Mouse (Mus musculus): ENCODE measurements around the gene Arhgef17. TPM values are rescaled to one million over a fixed set of nuclear protein-coding genes. Genes with fewer than 3 reads are reported as not detected.
A peak's percentile ranks its signal among the peaks of the same experiment; 100 is the strongest.

Arhgef17 gene
- polyA plus RNA-seq, 1 experiment from 2014 or later: 14.6 TPM

DNA sequence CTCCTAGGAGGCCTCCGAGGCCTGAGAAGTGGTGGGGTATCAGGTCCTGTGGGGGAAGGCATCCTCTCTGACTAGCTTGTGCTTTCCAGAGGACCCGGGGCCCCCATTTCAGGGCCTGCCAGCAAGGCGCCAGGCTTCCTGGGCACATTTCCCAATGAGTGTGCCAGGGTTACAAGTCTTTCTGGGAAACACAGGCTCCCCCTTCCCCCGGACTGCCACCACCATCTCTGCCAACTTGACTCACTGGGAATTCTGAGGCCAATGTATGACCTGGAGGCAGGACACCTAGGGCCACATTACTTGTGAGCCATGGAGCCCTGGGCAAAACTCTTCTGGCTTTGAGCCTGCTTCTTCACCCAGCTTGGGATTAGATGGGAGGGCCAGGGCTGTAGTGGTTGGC lies 9.0 kb downstream of the Arhgef17 start:
- peaks cover 1% of the 10 kb centered on the region; the same call in 1 of the 2 replicates for H3K27me3 ChIP-seq
- no peaks in the 10 kb centered on the region for H3K9me3 ChIP-seq
- H3K4me2 ChIP-seq: no peak overlapping the region
- H3K27ac ChIP-seq (replicated peaks): no peak overlapping the region; the same call in 1 of the 2 replicates
- no peak overlapping the region for H3K9ac ChIP-seq
- H3K4me1 ChIP-seq (replicated peaks): peaks cover 60% of the 10 kb centered on the region
- no peak; the same call in 1 of the 2 replicates for ATAC-seq (ENCODE audit: low FRiP score, low read depth)
- WGBS: 60% methylated on average over 4 of the region's 4 CpGs
- H3K4me3 ChIP-seq: no peak overlapping the region
- no peaks in the 10 kb centered on the region for H3K36me3 ChIP-seq

DNA sequence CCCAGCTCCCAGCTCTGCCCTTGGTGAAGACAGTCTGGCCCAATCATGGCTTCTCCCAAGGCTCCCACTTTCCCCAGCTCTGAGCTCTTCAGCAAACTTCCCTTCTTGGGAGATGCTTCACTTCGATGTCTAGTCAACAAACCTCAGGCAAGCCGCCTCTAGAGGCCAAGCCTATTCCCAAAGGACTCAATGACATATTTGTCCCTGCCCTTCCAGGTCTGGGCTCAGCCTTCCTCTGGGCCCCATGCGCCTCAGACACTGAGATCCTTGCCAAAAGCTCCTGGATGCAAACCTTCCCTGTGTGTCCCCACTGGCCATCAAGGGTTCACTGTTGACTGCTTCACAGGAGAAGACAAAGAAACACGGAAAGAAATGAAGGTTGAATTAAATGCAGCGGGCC lies 10.6 kb downstream of the Arhgef17 start:
- WGBS: 85% methylated on average over 5 of the region's 5 CpGs
- H3K4me1 ChIP-seq (replicated peaks): peaks cover 49% of the 10 kb centered on the region
- ATAC-seq (ENCODE audit: low FRiP score, low read depth): no peak

DNA sequence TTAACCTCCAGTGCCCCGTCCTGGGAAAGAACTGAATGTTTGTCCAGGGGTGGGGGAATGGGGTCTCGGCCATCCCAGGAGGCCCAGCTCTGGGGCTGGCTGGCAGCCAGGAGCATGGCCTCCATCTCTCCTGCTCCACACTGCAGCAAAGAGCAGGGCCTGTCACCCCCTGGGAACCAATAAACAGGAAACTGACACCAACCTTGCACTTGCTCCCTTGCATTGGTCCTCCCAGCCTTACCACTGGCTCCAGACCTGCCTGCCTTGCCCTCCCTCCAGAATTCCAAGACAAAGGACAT lies 12.1 kb downstream of the Arhgef17 start:
- H3K4me1 ChIP-seq (replicated peaks): peaks cover 40% of the 10 kb centered on the region
- no peaks in the 10 kb centered on the region for H3K27me3 ChIP-seq
- no peak overlapping the region for H3K27ac ChIP-seq (replicated peaks)
- no peaks in the 10 kb centered on the region for H3K9me3 ChIP-seq
- no peaks in the 10 kb centered on the region for H3K36me3 ChIP-seq
- no peak overlapping the region for H3K9ac ChIP-seq
- H3K4me3 ChIP-seq: no peak overlapping the region
- H3K4me2 ChIP-seq: no peak overlapping the region
- ATAC-seq (ENCODE audit: low FRiP score, low read depth): no peak
- WGBS: 14% methylated on average over 2 of the region's 2 CpGs

More for the DNA sequence above, 10.6 kb downstream of the Arhgef17 start:
- Histone ChIP-seq H3K4me2 (no peak overlapping the region), H3K9ac (no peak overlapping the region), H3K9me3 (no peaks in the 10 kb centered on the region), H3K36me3 (no peaks in the 10 kb centered on the region), H3K27me3 (no peaks in the 10 kb centered on the region), H3K4me3 (no peak overlapping the region), H3K27ac (replicated peaks) (no peak overlapping the region)

DNA sequence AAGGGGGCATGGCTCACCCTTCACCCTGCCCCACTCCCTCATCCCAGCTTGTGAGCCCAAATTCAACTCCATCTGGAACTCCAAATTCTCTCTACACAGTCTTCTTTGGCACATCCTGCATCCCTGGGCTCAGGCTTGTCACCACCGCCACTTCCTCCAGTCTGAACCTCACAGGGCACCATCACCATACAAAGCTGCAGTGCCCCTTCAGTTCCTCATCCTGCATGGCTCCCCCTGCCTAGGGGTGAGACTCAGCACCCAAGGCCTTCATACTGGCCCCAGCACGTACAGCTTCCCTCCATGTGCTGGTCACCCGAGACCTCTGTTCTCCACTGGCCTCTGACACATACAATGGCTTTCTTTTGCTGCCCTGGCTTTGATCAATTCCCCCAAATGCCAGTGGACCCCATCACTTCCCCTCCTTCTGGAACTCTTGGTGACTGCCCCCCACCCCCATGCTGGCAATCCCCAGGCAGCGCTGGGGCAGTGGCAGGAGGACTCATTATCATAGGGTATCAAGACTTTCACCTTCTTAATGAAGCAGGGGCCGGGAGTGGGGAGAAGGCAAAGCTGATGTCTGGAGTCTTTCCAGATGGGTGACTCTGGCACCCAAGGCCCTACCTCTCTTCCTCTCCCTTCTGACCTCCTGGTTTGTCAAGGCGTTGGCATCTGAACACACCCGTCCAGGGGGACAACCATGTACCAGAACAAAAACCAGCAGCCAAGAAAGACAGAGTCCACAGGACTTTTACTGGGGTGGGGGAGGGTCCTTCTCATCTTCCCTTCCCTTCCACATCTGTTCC lies 12.7 kb downstream of the Arhgef17 start:
- 51% methylated on average over 7 of the region's 7 CpGs for WGBS
- Histone ChIP-seq H3K4me3 (no peak overlapping the region), H3K36me3 (no peaks in the 10 kb centered on the region), H3K27ac (replicated peaks) (no peak overlapping the region), H3K4me1 (replicated peaks) (peaks cover 35% of the 10 kb centered on the region), H3K27me3 (no peaks in the 10 kb centered on the region), H3K9me3 (no peaks in the 10 kb centered on the region), H3K4me2 (no peak overlapping the region), H3K9ac (no peak overlapping the region)
- ATAC-seq (ENCODE audit: low FRiP score, low read depth): no peak

DNA sequence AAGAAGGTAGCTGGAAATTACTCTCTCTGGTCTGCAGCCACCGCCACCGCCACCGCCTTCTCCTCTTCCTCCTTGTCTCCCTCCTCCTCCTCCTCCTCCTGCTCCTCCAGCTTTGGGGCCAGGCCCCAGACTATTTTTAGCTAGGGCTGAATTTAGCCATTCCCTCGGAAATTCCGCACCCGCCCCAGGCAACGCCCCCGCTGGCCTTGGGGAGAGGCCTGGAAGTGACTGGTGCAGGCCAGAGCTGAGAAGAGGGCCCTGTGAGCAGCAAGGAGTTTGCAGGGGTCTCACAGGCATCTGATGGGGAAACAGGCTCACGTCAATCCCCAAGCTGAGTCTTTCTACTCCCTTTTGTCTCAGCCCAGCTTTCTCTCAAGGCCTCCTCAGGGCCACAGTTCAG lies 13.7 kb downstream of the Arhgef17 start:
- Histone ChIP-seq H3K4me2 (no peak overlapping the region), H3K36me3 (no peaks in the 10 kb centered on the region), H3K4me3 (no peak overlapping the region), H3K9me3 (no peaks in the 10 kb centered on the region), H3K4me1 (replicated peaks) (peaks cover 28% of the 10 kb centered on the region), H3K27ac (replicated peaks) (no peak overlapping the region), H3K9ac (no peak overlapping the region), H3K27me3 (no peaks in the 10 kb centered on the region)
- no peak for ATAC-seq (ENCODE audit: low FRiP score, low read depth)
- WGBS: 60% methylated on average over 9 of the region's 9 CpGs

DNA sequence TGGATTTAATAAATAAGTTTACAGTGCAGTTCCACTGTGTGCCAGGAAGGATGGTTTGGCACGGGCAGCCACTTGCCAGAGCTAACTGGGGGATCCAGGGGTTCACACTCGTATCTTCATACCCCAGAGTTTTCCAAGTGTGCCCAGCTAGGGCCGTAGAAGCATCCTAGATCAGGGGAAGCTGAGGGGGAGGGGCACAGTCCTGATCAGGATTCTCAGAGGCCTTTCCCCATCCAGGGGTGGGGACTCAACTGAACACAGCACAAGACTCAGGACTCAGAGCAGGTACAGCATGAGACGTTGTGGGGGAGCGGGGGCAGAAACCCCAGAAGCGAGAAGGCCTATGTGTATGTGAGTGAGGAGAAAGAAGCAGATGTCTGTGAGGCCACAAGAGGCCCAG lies 14.2 kb downstream of the Arhgef17 start:
- H3K27ac ChIP-seq (replicated peaks): no peak overlapping the region
- H3K36me3 ChIP-seq: no peaks in the 10 kb centered on the region
- H3K27me3 ChIP-seq: no peaks in the 10 kb centered on the region
- H3K9me3 ChIP-seq: no peaks in the 10 kb centered on the region
- no peak for ATAC-seq (ENCODE audit: low FRiP score, low read depth)
- 80% methylated on average over 6 of the region's 6 CpGs for WGBS
- no peak overlapping the region for H3K4me3 ChIP-seq
- H3K9ac ChIP-seq: no peak overlapping the region
- no peak overlapping the region for H3K4me2 ChIP-seq
- H3K4me1 ChIP-seq (replicated peaks): peaks cover 24% of the 10 kb centered on the region

DNA sequence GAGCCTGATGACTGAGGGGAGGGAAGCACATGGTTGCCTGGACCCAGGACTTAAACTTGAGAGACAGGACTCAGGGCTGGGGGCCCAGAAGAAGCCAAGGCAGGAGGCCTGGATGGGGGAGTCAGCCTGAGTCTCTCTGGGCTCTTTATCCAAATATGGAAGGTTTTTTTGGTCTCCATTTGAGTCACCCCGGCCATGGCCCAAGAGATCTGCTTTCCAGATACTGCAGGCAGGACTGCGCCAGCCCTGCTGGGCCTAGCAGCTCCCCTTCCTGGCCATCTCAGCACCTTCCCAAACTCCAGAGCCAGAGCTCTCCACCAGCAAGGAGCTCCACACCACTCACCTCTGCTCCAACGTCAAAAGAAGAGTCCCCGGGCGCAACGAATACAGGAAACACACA lies 15.4 kb downstream of the Arhgef17 start:
- no peaks in the 10 kb centered on the region for H3K36me3 ChIP-seq
- 93% methylated on average over 6 of the region's 6 CpGs for WGBS
- H3K9ac ChIP-seq: no peak overlapping the region
- no peaks in the 10 kb centered on the region for H3K27me3 ChIP-seq
- no peak overlapping the region for H3K4me3 ChIP-seq
- no peak overlapping the region for H3K4me2 ChIP-seq
- no peak for ATAC-seq (ENCODE audit: low FRiP score, low read depth)
- no peaks in the 10 kb centered on the region for H3K9me3 ChIP-seq
- H3K27ac ChIP-seq (replicated peaks): no peak overlapping the region
- H3K4me1 ChIP-seq (replicated peaks): peaks cover 25% of the 10 kb centered on the region

DNA sequence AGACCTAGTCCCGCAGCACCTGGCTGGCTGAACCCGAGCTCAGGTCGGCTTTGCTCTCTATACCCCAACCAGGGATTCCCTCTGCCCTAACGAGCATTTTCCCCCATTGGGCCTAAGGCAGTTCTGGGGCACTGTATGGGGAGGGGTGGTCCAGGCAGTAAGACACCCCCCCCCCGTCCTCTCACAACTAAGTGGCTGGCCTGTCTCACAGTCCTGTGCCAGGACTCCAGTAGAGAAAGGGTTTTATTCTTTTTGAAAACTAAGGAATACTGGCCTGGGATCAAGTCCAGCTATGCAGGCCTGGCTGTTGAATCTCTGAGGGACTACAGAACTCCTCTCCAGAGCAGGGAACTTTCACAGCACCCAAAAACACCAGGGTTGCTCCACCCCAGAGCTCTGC lies 16.7 kb downstream of the Arhgef17 start:
- Histone ChIP-seq H3K27ac (replicated peaks) (0 out of 2 replicates have a peak overlapping the region, but pooled peaks have one; percentile 46), H3K4me1 (replicated peaks) (peaks cover 34% of the 10 kb centered on the region), H3K4me3 (no peak overlapping the region), H3K27me3 (no peaks in the 10 kb centered on the region), H3K4me2 (no peak overlapping the region), H3K9ac (no peak overlapping the region), H3K36me3 (no peaks in the 10 kb centered on the region), H3K9me3 (no peaks in the 10 kb centered on the region)
- ATAC-seq (ENCODE audit: low FRiP score, low read depth): no peak
- 81% methylated on average over 5 of the region's 5 CpGs for WGBS

DNA sequence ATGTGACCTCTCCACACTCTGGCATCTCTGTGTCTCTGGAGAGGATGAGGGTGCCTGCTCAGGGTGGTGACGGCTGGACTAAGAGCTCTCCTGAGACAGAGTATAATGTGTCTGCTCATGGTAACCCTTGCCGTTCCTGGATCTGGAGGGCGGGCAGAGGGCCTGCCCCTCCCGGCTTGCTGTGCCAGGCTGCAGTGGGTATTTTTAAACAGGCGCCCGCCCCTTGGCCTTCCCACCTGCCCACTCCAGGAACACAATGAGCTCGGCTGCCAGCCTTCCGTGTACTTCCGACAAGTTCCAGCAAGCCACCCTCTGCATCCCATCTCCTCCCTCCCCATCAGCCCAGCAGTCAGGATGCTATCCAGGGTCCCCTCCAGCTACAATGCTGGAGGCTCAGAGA lies 20.1 kb downstream of the Arhgef17 start:
- H3K4me2 ChIP-seq: no peak overlapping the region
- H3K4me1 ChIP-seq (replicated peaks): peaks cover 14% of the 10 kb centered on the region
- no peaks in the 10 kb centered on the region for H3K36me3 ChIP-seq
- H3K4me3 ChIP-seq: no peak overlapping the region
- no peak overlapping the region for H3K9ac ChIP-seq
- no peaks in the 10 kb centered on the region for H3K9me3 ChIP-seq
- WGBS: 39% methylated on average over 9 of the region's 9 CpGs
- peak overlapping the region; percentile 1; the same call in 1 of the 2 replicates for H3K27ac ChIP-seq (replicated peaks)
- no peak for ATAC-seq (ENCODE audit: low FRiP score, low read depth)
- H3K27me3 ChIP-seq: no peaks in the 10 kb centered on the region

DNA sequence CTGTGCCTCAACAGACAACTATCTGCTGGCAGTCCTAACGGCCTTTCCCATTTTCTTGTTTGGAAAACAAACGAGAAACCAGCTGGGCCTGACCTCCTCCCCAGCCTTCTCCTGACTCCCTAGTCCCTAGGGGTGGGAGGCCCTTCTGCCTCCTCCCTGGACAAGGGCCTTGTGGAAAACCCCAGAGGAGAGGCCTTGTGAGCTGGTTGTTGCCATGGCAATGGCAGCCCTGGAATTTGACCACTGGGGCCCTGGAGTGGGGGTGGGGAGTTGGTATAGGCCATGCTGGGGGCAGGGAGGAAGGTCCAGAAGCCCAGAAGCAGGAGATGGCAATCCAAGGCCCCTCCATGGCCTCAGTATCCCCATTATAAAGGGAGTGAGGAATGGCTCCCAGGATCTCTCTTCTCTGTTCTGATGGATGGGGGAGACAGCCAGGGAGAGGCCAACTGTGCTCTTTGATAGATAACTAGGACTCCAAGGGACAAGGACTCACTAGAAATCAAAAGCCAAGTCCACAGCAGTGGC lies 20.6 kb downstream of the Arhgef17 start:
- peak overlapping the region; percentile 1; the same call in 1 of the 2 replicates for H3K27ac ChIP-seq (replicated peaks)
- no peak overlapping the region for H3K4me3 ChIP-seq
- WGBS: 4% methylated on average over 2 of the region's 2 CpGs
- H3K4me2 ChIP-seq: no peak overlapping the region
- H3K27me3 ChIP-seq: no peaks in the 10 kb centered on the region
- H3K4me1 ChIP-seq (replicated peaks): peaks cover 14% of the 10 kb centered on the region
- H3K9me3 ChIP-seq: no peaks in the 10 kb centered on the region
- H3K9ac ChIP-seq: no peak overlapping the region
- H3K36me3 ChIP-seq: no peaks in the 10 kb centered on the region
- no peak for ATAC-seq (ENCODE audit: low FRiP score, low read depth)

DNA sequence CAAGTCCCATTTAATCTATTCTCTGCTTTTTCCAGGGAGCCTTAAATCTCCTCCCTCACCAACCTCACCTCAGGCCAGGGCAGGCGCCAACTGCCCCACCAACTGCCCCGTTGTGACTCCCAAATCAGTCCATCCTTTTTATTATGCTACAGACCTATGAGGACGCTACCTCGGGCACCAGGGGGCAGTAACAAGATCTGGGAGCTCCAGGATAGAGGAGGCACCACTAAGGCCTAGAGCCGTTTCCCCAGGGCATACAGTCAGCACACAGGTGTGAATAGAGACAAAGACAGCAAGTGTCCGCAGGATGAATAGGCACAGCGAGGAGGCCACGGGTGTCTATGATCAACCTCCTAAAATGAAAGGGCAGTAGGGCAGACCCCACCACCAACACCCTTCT lies 23.3 kb downstream of the Arhgef17 start:
- no peak overlapping the region for H3K27ac ChIP-seq (replicated peaks)
- H3K36me3 ChIP-seq: no peaks in the 10 kb centered on the region
- no peak for ATAC-seq (ENCODE audit: low FRiP score, low read depth)
- no peak overlapping the region for H3K9ac ChIP-seq
- H3K4me2 ChIP-seq: no peak overlapping the region
- H3K9me3 ChIP-seq: no peaks in the 10 kb centered on the region
- no peak overlapping the region for H3K4me3 ChIP-seq
- H3K27me3 ChIP-seq: no peaks in the 10 kb centered on the region
- H3K4me1 ChIP-seq (replicated peaks): peaks cover 14% of the 10 kb centered on the region
- 42% methylated on average over 8 of the region's 8 CpGs for WGBS

DNA sequence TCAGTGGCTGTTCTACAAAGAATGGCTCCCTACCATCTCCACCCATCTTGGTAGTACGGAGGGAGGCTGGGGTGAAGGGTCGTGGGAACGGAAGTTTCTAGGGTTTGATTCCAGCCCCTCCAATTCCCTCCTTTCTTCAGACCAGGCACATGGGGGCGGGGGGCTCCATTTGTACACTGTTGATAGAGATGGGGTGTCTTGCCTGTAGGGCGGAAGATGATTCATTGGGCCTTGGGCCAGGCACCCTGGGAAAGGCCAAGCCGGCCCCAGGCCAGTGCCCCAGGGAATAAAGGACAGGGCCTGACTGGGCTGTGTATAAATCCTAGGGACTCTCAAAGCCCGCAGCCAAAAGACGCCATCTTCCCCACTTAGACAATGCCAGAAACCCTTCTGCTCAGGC lies 23.8 kb downstream of the Arhgef17 start:
- 70% methylated on average over 8 of the region's 8 CpGs for WGBS
- ATAC-seq (ENCODE audit: low FRiP score, low read depth): peak; percentile 32; the same call in 1 of the 2 replicates
- H3K36me3 ChIP-seq: no peaks in the 10 kb centered on the region

More for the DNA sequence above, 23.8 kb downstream of the Arhgef17 start:
- no peak overlapping the region for H3K27ac ChIP-seq (replicated peaks)
- no peak overlapping the region for H3K9ac ChIP-seq
- H3K9me3 ChIP-seq: no peaks in the 10 kb centered on the region
- no peak overlapping the region for H3K4me2 ChIP-seq
- no peak overlapping the region for H3K4me3 ChIP-seq
- H3K27me3 ChIP-seq: no peaks in the 10 kb centered on the region
- H3K4me1 ChIP-seq (replicated peaks): peaks cover 14% of the 10 kb centered on the region
